Mouse (Mus musculus): Measurements from ENCODE around the gene Cdk19. TPM values are rescaled to one million over a fixed set of nuclear protein-coding genes. Genes with fewer than 3 reads are reported as not detected.
A peak's percentile ranks its signal among the peaks of the same experiment; 100 is the strongest.

The Cdk19 gene
- polyA plus RNA-seq, 1 experiment from 2014 or later = 15.0 TPM

GRCm38 (mm10) chr10:40479621-40480193 lies 140.3 kb downstream of the Cdk19 start:
- Histone ChIP-seq H3K27me3 (no peaks in the 10 kb centered on the region), H3K4me1 (no peaks in the 10 kb centered on the region), H3K36me3 (peaks cover 40% of the 10 kb centered on the region), H3K9me3 (replicated peaks) (no peaks in the 10 kb centered on the region), H3K9ac (no peak overlapping the region), H3K4me2 (replicated peaks) (no peak overlapping the region), H3K4me3 (no peak overlapping the region), H3K27ac (no peak overlapping the region)
- 66% methylated on average over 8 of the region's 8 CpGs for WGBS
- ATAC-seq (ENCODE audit: low FRiP score) = no peak

GRCm38 (mm10) chr10:40481534-40481933 lies 142.2 kb downstream of the Cdk19 start:
- no peak overlapping the region for H3K4me3 ChIP-seq
- no peak overlapping the region for H3K9ac ChIP-seq
- H3K4me2 ChIP-seq (replicated peaks) = no peak overlapping the region
- no peaks in the 10 kb centered on the region for H3K9me3 ChIP-seq (replicated peaks)
- no peaks in the 10 kb centered on the region for H3K27me3 ChIP-seq
- no peak overlapping the region for H3K27ac ChIP-seq
- no peak for ATAC-seq (ENCODE audit: low FRiP score)
- WGBS = 86% methylated on average over 3 of the region's 3 CpGs
- H3K36me3 ChIP-seq = peaks cover 34% of the 10 kb centered on the region
- no peaks in the 10 kb centered on the region for H3K4me1 ChIP-seq

GRCm38 (mm10) chr10:40482285-40482684 lies 142.9 kb downstream of the Cdk19 start:
- Histone ChIP-seq H3K27ac (no peak overlapping the region), H3K36me3 (peaks cover 27% of the 10 kb centered on the region), H3K4me1 (no peaks in the 10 kb centered on the region), H3K9me3 (replicated peaks) (no peaks in the 10 kb centered on the region), H3K27me3 (no peaks in the 10 kb centered on the region), H3K9ac (no peak overlapping the region), H3K4me3 (no peak overlapping the region), H3K4me2 (replicated peaks) (no peak overlapping the region)
- ATAC-seq (ENCODE audit: low FRiP score) = no peak
- 91% methylated on average over 6 of the region's 6 CpGs for WGBS

GRCm38 (mm10) chr10:40489086-40489796 lies 149.9 kb downstream of the Cdk19 start:
- Histone ChIP-seq H3K9me3 (replicated peaks) (peaks cover 4% of the 10 kb centered on the region; the same call in 1 of the 2 replicates), H3K9ac (no peak overlapping the region), H3K4me1 (no peaks in the 10 kb centered on the region), H3K4me3 (no peak overlapping the region), H3K4me2 (replicated peaks) (no peak overlapping the region), H3K27ac (no peak overlapping the region), H3K36me3 (0 out of 2 replicates have a peak, but pooled peaks cover 2% of the 10 kb centered on the region), H3K27me3 (no peaks in the 10 kb centered on the region)
- ATAC-seq (ENCODE audit: low FRiP score) = no peak
- 92% methylated on average over 6 of the region's 6 CpGs for WGBS

- no peak for ATAC-seq (ENCODE audit: low FRiP score)
- H3K9ac ChIP-seq = no peak overlapping the region
- H3K4me1 ChIP-seq = no peaks in the 10 kb centered on the region
- peaks cover 4% of the 10 kb centered on the region; the same call in 1 of the 2 replicates for H3K9me3 ChIP-seq (replicated peaks)
- WGBS = 94% methylated on average over 7 of the region's 7 CpGs
- H3K27me3 ChIP-seq = no peaks in the 10 kb centered on the region
- no peak overlapping the region for H3K4me3 ChIP-seq
- no peak overlapping the region for H3K27ac ChIP-seq
- no peaks in the 10 kb centered on the region for H3K36me3 ChIP-seq
- no peak overlapping the region for H3K4me2 ChIP-seq (replicated peaks)
Observed at GRCm38 (mm10) chr10:40491131-40491530, 151.8 kb downstream of the Cdk19 start.

- Histone ChIP-seq H3K4me1 (no peaks in the 10 kb centered on the region), H3K4me3 (no peak overlapping the region), H3K4me2 (replicated peaks) (no peak overlapping the region), H3K27ac (no peak overlapping the region), H3K9ac (no peak overlapping the region), H3K9me3 (replicated peaks) (peaks cover 4% of the 10 kb centered on the region; the same call in 1 of the 2 replicates), H3K27me3 (no peaks in the 10 kb centered on the region), H3K36me3 (no peaks in the 10 kb centered on the region)
- whole genome bisulfite sequencing = 77% methylated on average over 10 of the region's 10 CpGs
- ATAC-seq (ENCODE audit: low FRiP score) = no peak
Observed at GRCm38 (mm10) chr10:40491748-40492147, 152.4 kb downstream of the Cdk19 start.

- no peak for ATAC-seq (ENCODE audit: low FRiP score)
- Histone ChIP-seq H3K27me3 (no peaks in the 10 kb centered on the region), H3K9me3 (replicated peaks) (peaks cover 4% of the 10 kb centered on the region; the same call in 1 of the 2 replicates), H3K4me1 (peaks cover 5% of the 10 kb centered on the region; the same call in 1 of the 2 replicates), H3K27ac (no peak overlapping the region), H3K9ac (no peak overlapping the region), H3K36me3 (no peaks in the 10 kb centered on the region), H3K4me2 (replicated peaks) (no peak overlapping the region), H3K4me3 (no peak overlapping the region)
- 81% methylated on average over 9 of the region's 9 CpGs for WGBS
Observed at GRCm38 (mm10) chr10:40494181-40495162, 155.1 kb downstream of the Cdk19 start.

- WGBS = 61% methylated on average over 9 of the region's 9 CpGs
- Histone ChIP-seq H3K4me2 (replicated peaks) (no peak overlapping the region), H3K27ac (no peak overlapping the region), H3K9me3 (replicated peaks) (no peaks in the 10 kb centered on the region), H3K4me3 (no peak overlapping the region), H3K9ac (no peak overlapping the region), H3K36me3 (no peaks in the 10 kb centered on the region), H3K4me1 (peaks cover 12% of the 10 kb centered on the region), H3K27me3 (no peaks in the 10 kb centered on the region)
- no peak for ATAC-seq (ENCODE audit: low FRiP score)
Observed at GRCm38 (mm10) chr10:40497301-40498041, 158.1 kb downstream of the Cdk19 start.

GRCm38 (mm10) chr10:40498426-40498825 lies 159.1 kb downstream of the Cdk19 start:
- Histone ChIP-seq H3K4me2 (replicated peaks) (no peak overlapping the region), H3K36me3 (no peaks in the 10 kb centered on the region), H3K27me3 (no peaks in the 10 kb centered on the region), H3K4me1 (peaks cover 12% of the 10 kb centered on the region), H3K4me3 (no peak overlapping the region), H3K9me3 (replicated peaks) (no peaks in the 10 kb centered on the region), H3K9ac (no peak overlapping the region), H3K27ac (no peak overlapping the region)
- 87% methylated on average over 4 of the region's 4 CpGs for WGBS
- ATAC-seq (ENCODE audit: low FRiP score) = no peak

GRCm38 (mm10) chr10:40499314-40500252 lies 160.2 kb downstream of the Cdk19 start:
- H3K9me3 ChIP-seq (replicated peaks) = no peaks in the 10 kb centered on the region
- 40% methylated on average over 18 of the region's 18 CpGs for WGBS
- H3K27me3 ChIP-seq = no peaks in the 10 kb centered on the region
- peak overlapping the region; percentile 19; the same call in 1 of the 2 replicates for H3K4me2 ChIP-seq (replicated peaks)
- ATAC-seq (ENCODE audit: low FRiP score) = peak; percentile 48; the same call in 1 of the 2 replicates
- H3K4me3 ChIP-seq = no peak overlapping the region
- peak overlapping the region; percentile 53 for H3K27ac ChIP-seq
- no peak overlapping the region for H3K9ac ChIP-seq
- peaks cover 12% of the 10 kb centered on the region for H3K4me1 ChIP-seq
- H3K36me3 ChIP-seq = no peaks in the 10 kb centered on the region

- Histone ChIP-seq H3K4me1 (peaks cover 12% of the 10 kb centered on the region), H3K9me3 (replicated peaks) (no peaks in the 10 kb centered on the region), H3K36me3 (no peaks in the 10 kb centered on the region), H3K4me3 (no peak overlapping the region), H3K9ac (no peak overlapping the region), H3K27me3 (no peaks in the 10 kb centered on the region), H3K4me2 (replicated peaks) (no peak overlapping the region), H3K27ac (no peak overlapping the region)
- ATAC-seq (ENCODE audit: low FRiP score) = no peak
- WGBS = 88% methylated on average over 7 of the region's 7 CpGs
Observed at GRCm38 (mm10) chr10:40500723-40501245, 161.4 kb downstream of the Cdk19 start.

Data from hindbrain, embryonic 12.5 days (tissue).